Mouse (Mus musculus) embryonic fibroblast, embryonic 13.5 days (primary cell): ENCODE measurements around the gene Sv2c. TPM values are rescaled to one million over a fixed set of nuclear protein-coding genes. Genes with fewer than 3 reads are reported as not detected.

ENCODE experiments used
- H3K27ac ChIP-seq: 2 replicates; pipeline ENCODE4 v1.5.1; 2012; ENCODE audit warnings: low read length, control low read depth, inconsistent platforms; ENCODE audit not compliant: insufficient read depth
- H3K4me1 ChIP-seq: 2 replicates; pipeline ENCODE4 v1.6.1; 2011; ENCODE audit warnings: low read length; ENCODE audit not compliant: control insufficient read depth, insufficient read depth
- H3K4me3 ChIP-seq: 2 replicates; pipeline ENCODE4 v1.5.1; 2011; ENCODE audit warnings: mild to moderate bottlenecking, control low read depth, low read length; ENCODE audit not compliant: insufficient read depth
- CTCF ChIP-seq: IDR thresholded peaks from 2 replicates; pipeline ENCODE4 v1.5.1; 2011; ENCODE audit warnings: mild to moderate bottlenecking, control low read depth, low read length, moderate library complexity, borderline replicate concordance; ENCODE audit not compliant: insufficient read depth
- POLR2A ChIP-seq: IDR thresholded peaks from 2 replicates; pipeline ENCODE4 v1.6.1; 2011; ENCODE audit warnings: low read depth, mild to moderate bottlenecking, control low read depth, low read length, moderate library complexity
- polyA plus RNA-seq: library from polyadenylated mRNA; stranded (reverse); fragments of >200 nt; gene quantifications from 2 replicates; pipeline ENCODE4 v1.2.4, GENCODE M21; 2011; ENCODE audit warnings: low read depth; ENCODE audit not compliant: missing spikeins, insufficient read length

Gene Sv2c
- polyA plus RNA-seq, 1 experiment: 5.6 TPM

- Histone ChIP-seq H3K4me1 (peaks cover 8% of the 10 kb centered on the region), H3K27ac (no peak overlapping the region), H3K4me3 (no peak overlapping the region)
- TF ChIP-seq POLR2A: no peak
- no peak for TF ChIP-seq CTCF
Observed at GRCm38 (mm10) chr13:96008975-96009374, 123.4 kb downstream of the Sv2c start.

- no peak overlapping the region for H3K4me3 ChIP-seq
- no peak for TF ChIP-seq CTCF
- no peak for TF ChIP-seq POLR2A
- peaks cover 8% of the 10 kb centered on the region for H3K4me1 ChIP-seq
- H3K27ac ChIP-seq: no peak overlapping the region
Observed at GRCm38 (mm10) chr13:96008154-96008553, 124.2 kb downstream of the Sv2c start.

GRCm38 (mm10) chr13:96003539-96003938 lies 128.8 kb downstream of the Sv2c start:
- TF ChIP-seq CTCF (no peak), POLR2A (no peak)
- no peak overlapping the region for H3K4me3 ChIP-seq
- H3K4me1 ChIP-seq: no peaks in the 10 kb centered on the region
- no peak overlapping the region for H3K27ac ChIP-seq

- Histone ChIP-seq H3K4me1 (no peaks in the 10 kb centered on the region), H3K27ac (no peak overlapping the region), H3K4me3 (no peak overlapping the region)
- TF ChIP-seq POLR2A (no peak), CTCF (no peak)
Observed at GRCm38 (mm10) chr13:96002475-96002874, 129.9 kb downstream of the Sv2c start.

GRCm38 (mm10) chr13:95999396-95999795 lies 133.0 kb downstream of the Sv2c start:
- no peak overlapping the region for H3K4me3 ChIP-seq
- H3K4me1 ChIP-seq: no peaks in the 10 kb centered on the region
- no peak for TF ChIP-seq CTCF
- TF ChIP-seq POLR2A: no peak
- H3K27ac ChIP-seq: no peak overlapping the region

GRCm38 (mm10) chr13:95997294-95997693 lies 135.1 kb downstream of the Sv2c start:
- Histone ChIP-seq H3K27ac (no peak overlapping the region), H3K4me1 (no peaks in the 10 kb centered on the region), H3K4me3 (no peak overlapping the region)
- TF ChIP-seq CTCF (no peak), POLR2A (no peak)

GRCm38 (mm10) chr13:95994705-95995703 lies 137.4 kb downstream of the Sv2c start:
- TF ChIP-seq POLR2A (no peak), CTCF (no peak)
- H3K4me1 ChIP-seq: no peaks in the 10 kb centered on the region
- H3K4me3 ChIP-seq: no peak overlapping the region
- H3K27ac ChIP-seq: no peak overlapping the region

- H3K4me3 ChIP-seq: no peak overlapping the region
- H3K4me1 ChIP-seq: no peaks in the 10 kb centered on the region
- no peak for TF ChIP-seq POLR2A
- no peak for TF ChIP-seq CTCF
- H3K27ac ChIP-seq: no peak overlapping the region
Observed at GRCm38 (mm10) chr13:95988181-95988580, 144.2 kb downstream of the Sv2c start.

- TF ChIP-seq CTCF: no peak
- no peak for TF ChIP-seq POLR2A
- H3K27ac ChIP-seq: no peak overlapping the region
- no peaks in the 10 kb centered on the region for H3K4me1 ChIP-seq
- H3K4me3 ChIP-seq: no peak overlapping the region
Observed at GRCm38 (mm10) chr13:95987147-95987546, 145.2 kb downstream of the Sv2c start.

GRCm38 (mm10) chr13:95986375-95986774 lies 146.0 kb downstream of the Sv2c start:
- H3K4me3 ChIP-seq: no peak overlapping the region
- no peaks in the 10 kb centered on the region for H3K4me1 ChIP-seq
- no peak overlapping the region for H3K27ac ChIP-seq
- TF ChIP-seq CTCF (peak; percentile 52; the same call in 1 of the 2 replicates), POLR2A (no peak)
